Mouse (Mus musculus) forebrain, embryonic 15.5 days (tissue): ENCODE results near the gene Rps7. TPM values are rescaled to one million over a fixed set of nuclear protein-coding genes. Genes with fewer than 3 reads are reported as not detected.

Experiments
- ATAC-seq: fragments of 200-750 bp; cut with Nextera tagmentation; replicated peaks from 2 replicates; pipeline ENCODE4 v1.8.0; 2017; ENCODE audit warnings: mild to moderate bottlenecking, moderate TSS enrichment, moderate library complexity
- H3K27ac ChIP-seq: fragments of 300-500 bp; sonication (generic); replicated peaks from 2 replicates; pipeline ENCODE4 v1.5.1; 2015; ENCODE audit warnings: mild to moderate bottlenecking, inconsistent platforms
- H3K27me3 ChIP-seq: fragments of 300-500 bp; sonication (generic); 2 replicates; pipeline ENCODE4 v1.6.1; 2015; ENCODE audit warnings: inconsistent platforms
- H3K36me3 ChIP-seq: fragments of 300-500 bp; sonication (generic); 2 replicates; pipeline ENCODE4 v1.6.1; 2015; ENCODE audit warnings: mild to moderate bottlenecking, inconsistent platforms
- H3K4me1 ChIP-seq: fragments of 300-500 bp; sonication (generic); 2 replicates; pipeline ENCODE4 v1.6.1; 2015; ENCODE audit warnings: inconsistent platforms
- H3K4me2 ChIP-seq: fragments of 300-500 bp; sonication (generic); replicated peaks from 2 replicates; pipeline ENCODE4 v1.6.1; 2015; ENCODE audit warnings: mild to moderate bottlenecking, inconsistent platforms
- H3K4me3 ChIP-seq: fragments of 300-500 bp; sonication (generic); 2 replicates; pipeline ENCODE4 v1.5.1; 2015; ENCODE audit warnings: mild to moderate bottlenecking, inconsistent platforms
- H3K9ac ChIP-seq: fragments of 300-500 bp; sonication (generic); replicated peaks from 2 replicates; pipeline ENCODE4 v1.6.1; 2015; ENCODE audit warnings: mild to moderate bottlenecking, inconsistent platforms
- H3K9me3 ChIP-seq: fragments of 300-500 bp; sonication (generic); 2 replicates; pipeline ENCODE4 v1.6.1; 2016; ENCODE audit warnings: inconsistent platforms
- WGBS: fragments of 180-500 bp; shearing (Covaris S2); methylation state at CpG from one replicate; pipeline ENCODE4 v1.1.7; 2015; ENCODE audit warnings: mixed read lengths; 5-methylcytosine and 5-hydroxymethylcytosine counted together
- polyA plus RNA-seq: library from polyadenylated mRNA; unstranded; fragments of >200 nt; fragmentation: Nextera tagmentation; extraction: Ambion mirVana; gene quantifications from 2 replicates; pipeline ENCODE4 v1.2.1, GENCODE M21; 2015

The Rps7 gene
- polyA plus RNA-seq, 1 experiment from 2014 or later, result 531 TPM

GRCm38 (mm10) chr12:28607546-28608305 lies 28.0 kb downstream of the Rps7 start:
- Histone ChIP-seq H3K9me3 (no peaks in the 10 kb centered on the region), H3K36me3 (no peaks in the 10 kb centered on the region), H3K4me2 (peak overlapping the region; percentile 36), H3K4me3 (peak overlapping the region; percentile 10), H3K27ac (peak overlapping the region; percentile 75), H3K4me1 (peaks cover 20% of the 10 kb centered on the region), H3K27me3 (no peaks in the 10 kb centered on the region), H3K9ac (peak overlapping the region; percentile 41)
- 25% methylated on average over 17 of the region's 17 CpGs for WGBS
- ATAC-seq, result peak; percentile 88

DNA sequence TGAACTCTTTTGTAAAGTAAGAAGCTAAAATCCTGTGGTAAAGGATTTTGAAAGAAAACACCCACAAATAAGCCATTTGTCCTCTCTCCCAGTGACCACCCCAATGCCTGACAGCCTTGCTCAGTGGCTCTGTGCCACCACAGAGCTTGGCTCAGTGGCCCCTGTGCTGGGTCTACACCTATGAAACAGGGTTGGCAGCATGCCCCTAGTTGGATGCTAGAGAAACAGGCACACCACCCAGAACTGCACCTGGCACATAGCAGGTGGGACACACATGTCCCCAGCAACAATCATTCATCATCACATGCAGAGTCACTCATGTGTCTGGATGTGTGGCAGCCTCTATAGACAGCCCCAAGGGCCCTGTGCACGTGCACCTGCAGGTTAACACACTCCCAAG lies 32.3 kb downstream of the Rps7 start:
- H3K27me3 ChIP-seq, result no peaks in the 10 kb centered on the region
- H3K4me2 ChIP-seq, result no peak overlapping the region
- H3K4me1 ChIP-seq, result peaks cover 32% of the 10 kb centered on the region
- H3K9me3 ChIP-seq, result no peaks in the 10 kb centered on the region
- ATAC-seq, result no peak
- no peak overlapping the region for H3K9ac ChIP-seq
- no peak overlapping the region for H3K27ac ChIP-seq
- H3K36me3 ChIP-seq, result no peaks in the 10 kb centered on the region
- WGBS, result 46% methylated on average over 1 of the region's 1 CpGs
- H3K4me3 ChIP-seq, result no peak overlapping the region

DNA sequence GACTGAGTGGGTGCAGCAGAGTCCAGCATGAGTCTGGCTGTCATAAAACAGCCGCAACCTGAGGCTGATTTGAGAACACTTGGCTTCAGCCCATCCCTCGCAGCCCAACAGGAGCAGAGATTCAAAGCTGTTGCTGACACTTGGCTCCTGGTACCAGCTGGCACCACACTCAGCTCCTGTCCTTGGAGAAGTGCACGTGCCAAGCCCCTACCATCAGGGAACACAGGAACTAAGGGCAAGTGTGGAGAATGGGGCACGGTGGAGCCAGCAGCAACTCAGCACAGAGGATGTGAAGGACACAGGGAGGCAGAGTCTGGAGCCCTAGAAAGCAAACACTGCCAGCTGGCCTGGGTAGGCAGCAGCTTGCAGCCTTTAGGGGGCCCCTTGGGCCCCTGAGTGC lies 33.5 kb downstream of the Rps7 start:
- H3K4me3 ChIP-seq, result no peak overlapping the region
- no peaks in the 10 kb centered on the region for H3K36me3 ChIP-seq
- peak; percentile 62 for ATAC-seq
- no peaks in the 10 kb centered on the region for H3K27me3 ChIP-seq
- H3K4me1 ChIP-seq, result peaks cover 20% of the 10 kb centered on the region
- no peaks in the 10 kb centered on the region for H3K9me3 ChIP-seq
- 13% methylated on average over 4 of the region's 4 CpGs for WGBS
- no peak overlapping the region for H3K4me2 ChIP-seq
- peak overlapping the region; percentile 28; the same call in 1 of the 2 replicates for H3K27ac ChIP-seq
- no peak overlapping the region for H3K9ac ChIP-seq

DNA sequence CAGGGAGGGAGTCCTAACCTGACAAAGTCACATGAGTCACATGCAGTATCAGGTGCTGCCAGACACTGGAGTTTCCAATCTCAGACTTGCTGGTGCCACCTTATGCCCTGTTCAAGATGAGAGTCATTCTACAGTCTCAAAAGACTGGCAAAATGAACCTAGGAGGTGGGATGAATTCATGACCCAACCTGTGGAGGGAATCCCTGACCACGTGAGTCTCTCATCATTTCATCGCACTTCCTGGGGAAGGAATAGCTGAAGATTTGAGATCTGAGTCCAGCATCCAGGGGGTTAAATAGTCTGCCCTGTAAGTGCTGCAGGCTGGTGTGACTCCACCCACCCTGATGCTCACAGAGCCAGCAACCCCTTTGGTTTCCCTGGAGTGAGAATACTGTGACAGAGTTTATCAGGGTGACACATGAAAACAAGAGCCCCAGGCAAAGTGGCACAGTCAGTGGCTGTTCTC lies 37.2 kb downstream of the Rps7 start:
- Histone ChIP-seq H3K27ac (no peak overlapping the region), H3K4me1 (peaks cover 21% of the 10 kb centered on the region), H3K4me3 (no peak overlapping the region), H3K36me3 (no peaks in the 10 kb centered on the region), H3K9me3 (no peaks in the 10 kb centered on the region), H3K27me3 (no peaks in the 10 kb centered on the region), H3K9ac (no peak overlapping the region), H3K4me2 (no peak overlapping the region)
- ATAC-seq, result no peak
- 64% methylated on average over 2 of the region's 2 CpGs for WGBS

- Histone ChIP-seq H3K27me3 (no peaks in the 10 kb centered on the region), H3K9ac (no peak overlapping the region), H3K9me3 (no peaks in the 10 kb centered on the region), H3K36me3 (no peaks in the 10 kb centered on the region), H3K4me3 (no peak overlapping the region), H3K4me1 (peaks cover 19% of the 10 kb centered on the region), H3K27ac (no peak overlapping the region), H3K4me2 (no peak overlapping the region)
- no peak for ATAC-seq
- WGBS, result 83% methylated on average over 3 of the region's 3 CpGs
Measured at GRCm38 (mm10) chr12:28598110-28598509, 37.6 kb downstream of the Rps7 start.

DNA sequence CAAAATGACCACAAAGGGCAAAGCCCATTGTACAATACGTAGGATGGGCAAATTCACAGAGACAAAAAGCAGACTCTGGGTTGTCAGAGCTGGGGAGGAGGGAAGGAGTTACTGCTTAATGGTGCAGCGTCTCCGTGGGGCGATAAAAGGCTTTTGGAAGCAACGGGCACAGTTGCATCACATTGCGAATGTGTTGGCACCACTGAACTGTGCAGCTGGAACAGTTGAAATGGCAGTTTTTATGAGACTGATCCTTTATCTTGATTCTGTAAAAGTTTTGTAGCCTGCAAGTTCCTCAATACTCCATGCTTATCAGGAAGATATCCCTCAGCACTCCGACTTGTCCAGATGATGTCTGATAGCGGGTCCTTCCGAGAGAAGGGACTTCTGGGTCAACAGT lies 38.1 kb downstream of the Rps7 start:
- Histone ChIP-seq H3K27ac (no peak overlapping the region), H3K27me3 (no peaks in the 10 kb centered on the region), H3K36me3 (no peaks in the 10 kb centered on the region), H3K4me2 (no peak overlapping the region), H3K9me3 (no peaks in the 10 kb centered on the region), H3K4me3 (no peak overlapping the region), H3K4me1 (peaks cover 18% of the 10 kb centered on the region), H3K9ac (no peak overlapping the region)
- WGBS, result 78% methylated on average over 9 of the region's 9 CpGs
- no peak for ATAC-seq

DNA sequence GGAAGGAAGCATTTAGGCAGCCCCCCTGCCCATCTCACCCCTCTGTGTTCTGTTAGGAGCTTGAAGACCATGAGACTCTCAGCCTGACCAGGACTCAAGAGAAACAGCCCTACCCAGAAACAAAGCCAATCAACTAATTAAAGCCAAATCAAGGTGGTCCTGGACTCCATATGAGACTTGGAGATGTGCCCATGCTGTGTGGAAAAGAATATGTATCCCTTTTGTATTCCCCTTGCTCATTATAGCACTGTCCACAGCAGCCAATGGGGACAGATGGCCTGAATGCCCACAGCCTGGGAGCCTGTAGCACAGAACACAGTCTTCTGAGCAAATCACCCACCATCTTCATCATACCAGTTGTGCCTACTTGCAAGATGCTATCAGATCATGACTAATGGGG lies 38.9 kb downstream of the Rps7 start:
- H3K4me1 ChIP-seq, result peaks cover 10% of the 10 kb centered on the region
- ATAC-seq, result no peak

GRCm38 (mm10) chr12:28590428-28590827 lies 45.3 kb downstream of the Rps7 start:
- no peak overlapping the region for H3K4me2 ChIP-seq
- no peak overlapping the region for H3K9ac ChIP-seq
- no peak for ATAC-seq
- WGBS, result 53% methylated on average over 13 of the region's 13 CpGs
- H3K27ac ChIP-seq, result no peak overlapping the region
- H3K9me3 ChIP-seq, result no peaks in the 10 kb centered on the region
- H3K4me1 ChIP-seq, result peaks cover 25% of the 10 kb centered on the region
- no peaks in the 10 kb centered on the region for H3K27me3 ChIP-seq
- H3K4me3 ChIP-seq, result no peak overlapping the region
- H3K36me3 ChIP-seq, result no peaks in the 10 kb centered on the region

More for the DNA sequence above, 38.9 kb downstream of the Rps7 start:
- Histone ChIP-seq H3K27ac (no peak overlapping the region), H3K4me3 (no peak overlapping the region), H3K36me3 (no peaks in the 10 kb centered on the region), H3K4me2 (no peak overlapping the region), H3K27me3 (no peaks in the 10 kb centered on the region), H3K9me3 (no peaks in the 10 kb centered on the region), H3K9ac (no peak overlapping the region)

- peak; percentile 90 for ATAC-seq
- WGBS, result 8% methylated on average over 24 of the region's 24 CpGs
- Histone ChIP-seq H3K36me3 (no peaks in the 10 kb centered on the region), H3K4me3 (peak overlapping the region; percentile 45), H3K4me2 (peak overlapping the region; percentile 71), H3K27me3 (no peaks in the 10 kb centered on the region), H3K9ac (peak overlapping the region; percentile 59), H3K9me3 (no peaks in the 10 kb centered on the region), H3K27ac (peak overlapping the region; percentile 58), H3K4me1 (peaks cover 25% of the 10 kb centered on the region)
Measured at GRCm38 (mm10) chr12:28589090-28589868, 46.5 kb downstream of the Rps7 start.

- Histone ChIP-seq H3K27me3 (no peaks in the 10 kb centered on the region), H3K9me3 (no peaks in the 10 kb centered on the region), H3K9ac (no peak overlapping the region), H3K4me3 (no peak overlapping the region), H3K4me2 (no peak overlapping the region), H3K36me3 (no peaks in the 10 kb centered on the region), H3K27ac (peak overlapping the region; percentile 58), H3K4me1 (peaks cover 25% of the 10 kb centered on the region)
- ATAC-seq, result no peak
- WGBS, result 55% methylated on average over 6 of the region's 6 CpGs
Measured at GRCm38 (mm10) chr12:28587949-28588348, 47.8 kb downstream of the Rps7 start.

DNA sequence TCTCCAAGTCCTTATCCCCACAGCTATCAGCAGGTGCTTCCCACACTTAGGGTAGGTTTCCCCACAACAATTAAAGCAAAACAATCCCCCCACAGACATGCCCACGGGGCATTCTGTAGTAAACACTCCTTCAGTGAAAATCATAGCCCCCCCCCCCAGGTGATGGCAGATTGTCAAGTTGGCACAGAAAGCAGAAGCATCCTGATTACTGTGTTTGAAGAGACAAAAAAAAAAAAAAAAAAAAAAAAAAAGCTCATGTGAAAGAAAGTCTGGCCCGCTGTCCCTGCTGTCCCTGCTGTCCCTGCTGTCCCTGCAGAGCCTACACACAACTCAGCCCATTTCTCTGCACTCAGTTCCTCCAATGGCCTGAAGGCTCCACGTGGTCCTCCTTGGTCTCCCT lies 51.7 kb downstream of the Rps7 start:
- ATAC-seq, result no peak
- WGBS, result 46% methylated on average over 3 of the region's 3 CpGs
- Histone ChIP-seq H3K4me3 (no peak overlapping the region), H3K27me3 (no peaks in the 10 kb centered on the region), H3K27ac (no peak overlapping the region; the same call in 1 of the 2 replicates), H3K36me3 (no peaks in the 10 kb centered on the region), H3K4me2 (no peak overlapping the region), H3K9ac (no peak overlapping the region), H3K4me1 (peaks cover 14% of the 10 kb centered on the region), H3K9me3 (no peaks in the 10 kb centered on the region)

DNA sequence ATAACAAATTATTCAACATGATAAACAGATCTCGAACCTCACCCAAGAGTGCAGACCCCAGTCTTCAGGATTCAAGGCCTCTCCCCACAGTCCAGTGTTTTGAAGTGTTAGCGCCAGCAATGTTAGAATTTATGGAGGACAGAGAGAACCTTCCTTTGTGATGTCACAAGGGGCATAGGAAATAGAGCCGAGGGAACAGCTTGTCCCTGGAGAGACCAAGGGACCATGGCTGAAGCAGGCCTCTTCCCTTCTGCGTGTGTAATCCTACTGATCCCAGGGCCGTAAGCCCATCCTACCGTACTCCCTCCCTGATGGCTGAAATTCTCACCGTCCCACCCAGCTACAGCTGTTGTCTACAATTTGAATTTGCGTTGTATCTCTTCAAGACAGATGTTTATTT lies 53.3 kb downstream of the Rps7 start, which contains the start of gene Allc:
Gene Allc, minus strand, starts transcription at position 101 of the 400 bp plus-strand sequence.
- no peak within 1 kb of the TSS for H3K9ac ChIP-seq
- ATAC-seq, result no peak
- H3K27ac ChIP-seq, result no peak within 1 kb of the TSS
- H3K4me1 ChIP-seq, result peaks cover 7% of the 10 kb centered on the region; the same call in 1 of the 2 replicates
- no peak within 1 kb of the TSS for H3K4me2 ChIP-seq
- H3K9me3 ChIP-seq, result no peaks in the 10 kb centered on the region
- H3K27me3 ChIP-seq, result no peaks in the 10 kb centered on the region
- H3K36me3 ChIP-seq, result no peaks in the 10 kb centered on the region
- WGBS, result 89% methylated on average over 8 of the region's 8 CpGs
- no peak within 1 kb of the TSS for H3K4me3 ChIP-seq
